Mouse (Mus musculus): ENCODE results near the gene Sumo3. TPM values are rescaled to one million over a fixed set of nuclear protein-coding genes. Genes with fewer than 3 reads are reported as not detected.
A peak's percentile ranks its signal among the peaks of the same experiment; 100 is the strongest.

Sumo3 gene
- polyA plus RNA-seq, 1 experiment from 2014 or later, result 252 TPM

- ATAC-seq (ENCODE audit: low read depth), result no peak
- WGBS, result 63% methylated on average over 10 of the region's 10 CpGs
- Histone ChIP-seq H3K4me1 (replicated peaks) (peaks cover 26% of the 10 kb centered on the region), H3K9me3 (no peaks in the 10 kb centered on the region), H3K4me3 (no peak overlapping the region), H3K4me2 (no peak overlapping the region), H3K9ac (no peak overlapping the region), H3K27me3 (no peaks in the 10 kb centered on the region), H3K27ac (replicated peaks) (no peak overlapping the region), H3K36me3 (0 out of 2 replicates have a peak, but pooled peaks cover 3% of the 10 kb centered on the region)
Observed at GRCm38 (mm10) chr10:77580027-77580920, 25.6 kb upstream of the Sumo3 start.

GRCm38 (mm10) chr10:77581023-77581407, 24.9 kb upstream of the Sumo3 start:
- Histone ChIP-seq H3K27ac (replicated peaks) (peak overlapping the region; percentile 91), H3K4me2 (peak overlapping the region; percentile 93), H3K36me3 (peaks cover 6% of the 10 kb centered on the region; the same call in 1 of the 2 replicates), H3K4me1 (replicated peaks) (peaks cover 28% of the 10 kb centered on the region), H3K27me3 (no peaks in the 10 kb centered on the region), H3K9ac (peak overlapping the region; percentile 93), H3K9me3 (no peaks in the 10 kb centered on the region), H3K4me3 (peak overlapping the region; percentile 93)
- peak; percentile 52 for ATAC-seq (ENCODE audit: low read depth)
- WGBS, result 11% methylated on average over 8 of the region's 8 CpGs

GRCm38 (mm10) chr10:77581408-77582284, 24.3 kb upstream of the Sumo3 start, which contains the start of gene Pttg1ip:
Pttg1ip (plus strand) TSS chr10:77581720.
- Histone ChIP-seq H3K27me3 (no peaks in the 10 kb centered on the region), H3K27ac (replicated peaks) (peak within 1 kb of the TSS; percentile 91), H3K4me1 (replicated peaks) (peaks cover 33% of the 10 kb centered on the region), H3K9me3 (no peaks in the 10 kb centered on the region), H3K9ac (peak within 1 kb of the TSS; percentile 93), H3K4me2 (peak within 1 kb of the TSS; percentile 93), H3K36me3 (peaks cover 6% of the 10 kb centered on the region; the same call in 1 of the 2 replicates), H3K4me3 (peak within 1 kb of the TSS; percentile 93)
- WGBS, result under 1% methylated on average over 64 of the region's 64 CpGs
- ATAC-seq (ENCODE audit: low read depth), result peak; percentile 97

GRCm38 (mm10) chr10:77582285-77582618, 23.6 kb upstream of the Sumo3 start:
- peak overlapping the region; percentile 89 for H3K27ac ChIP-seq (replicated peaks)
- no peaks in the 10 kb centered on the region for H3K27me3 ChIP-seq
- ATAC-seq (ENCODE audit: low read depth), result 0 out of 2 replicates have a peak, but pooled peaks have one; percentile 3

GRCm38 (mm10) chr10:77583795-77584422, 22.0 kb upstream of the Sumo3 start:
- WGBS, result 81% methylated on average over 10 of the region's 10 CpGs
- Histone ChIP-seq H3K4me2 (no peak overlapping the region), H3K4me3 (0 out of 2 replicates have a peak overlapping the region, but pooled peaks have one; percentile 93), H3K27ac (replicated peaks) (no peak overlapping the region), H3K36me3 (peaks cover 22% of the 10 kb centered on the region), H3K9ac (peak overlapping the region; percentile 52; the same call in 1 of the 2 replicates), H3K9me3 (no peaks in the 10 kb centered on the region), H3K27me3 (no peaks in the 10 kb centered on the region), H3K4me1 (replicated peaks) (peaks cover 55% of the 10 kb centered on the region)
- ATAC-seq (ENCODE audit: low read depth), result no peak

More at GRCm38 (mm10) chr10:77582285-77582618, 23.6 kb upstream of the Sumo3 start:
- H3K4me3 ChIP-seq, result peak overlapping the region; percentile 93
- H3K9me3 ChIP-seq, result no peaks in the 10 kb centered on the region
- 17% methylated on average over 8 of the region's 8 CpGs for WGBS
- peaks cover 6% of the 10 kb centered on the region; the same call in 1 of the 2 replicates for H3K36me3 ChIP-seq
- H3K9ac ChIP-seq, result peak overlapping the region; percentile 93
- H3K4me1 ChIP-seq (replicated peaks), result peaks cover 39% of the 10 kb centered on the region
- H3K4me2 ChIP-seq, result peak overlapping the region; percentile 93

GRCm38 (mm10) chr10:77586637-77587036, 19.3 kb upstream of the Sumo3 start:
- no peak overlapping the region for H3K9ac ChIP-seq
- peaks cover 43% of the 10 kb centered on the region for H3K36me3 ChIP-seq
- no peak overlapping the region for H3K4me2 ChIP-seq
- H3K4me1 ChIP-seq (replicated peaks), result peaks cover 65% of the 10 kb centered on the region
- no peak overlapping the region for H3K4me3 ChIP-seq
- no peak for ATAC-seq (ENCODE audit: low read depth)
- H3K27me3 ChIP-seq, result no peaks in the 10 kb centered on the region
- WGBS, result 94% methylated on average over 3 of the region's 3 CpGs
- H3K27ac ChIP-seq (replicated peaks), result no peak overlapping the region
- no peaks in the 10 kb centered on the region for H3K9me3 ChIP-seq

GRCm38 (mm10) chr10:77587091-77587775, 18.7 kb upstream of the Sumo3 start:
- Histone ChIP-seq H3K9me3 (no peaks in the 10 kb centered on the region), H3K4me3 (no peak overlapping the region), H3K9ac (peak overlapping the region; percentile 22; the same call in 1 of the 2 replicates), H3K4me2 (no peak overlapping the region), H3K4me1 (replicated peaks) (peaks cover 62% of the 10 kb centered on the region), H3K27me3 (no peaks in the 10 kb centered on the region), H3K36me3 (peaks cover 47% of the 10 kb centered on the region), H3K27ac (replicated peaks) (no peak overlapping the region)
- WGBS, result 97% methylated on average over 6 of the region's 6 CpGs
- ATAC-seq (ENCODE audit: low read depth), result no peak

- Histone ChIP-seq H3K4me1 (replicated peaks) (peaks cover 54% of the 10 kb centered on the region), H3K9ac (no peak overlapping the region), H3K36me3 (peaks cover 52% of the 10 kb centered on the region), H3K4me3 (no peak overlapping the region), H3K9me3 (no peaks in the 10 kb centered on the region), H3K27ac (replicated peaks) (no peak overlapping the region), H3K27me3 (no peaks in the 10 kb centered on the region), H3K4me2 (no peak overlapping the region)
- no peak for ATAC-seq (ENCODE audit: low read depth)
- WGBS, result 84% methylated on average over 2 of the region's 2 CpGs
Observed at GRCm38 (mm10) chr10:77588036-77588435, 17.9 kb upstream of the Sumo3 start.

- Histone ChIP-seq H3K9ac (0 out of 2 replicates have a peak overlapping the region, but pooled peaks have one; percentile 31), H3K27me3 (no peaks in the 10 kb centered on the region), H3K4me2 (no peak overlapping the region), H3K4me3 (no peak overlapping the region), H3K4me1 (replicated peaks) (peaks cover 43% of the 10 kb centered on the region), H3K9me3 (no peaks in the 10 kb centered on the region), H3K36me3 (peaks cover 60% of the 10 kb centered on the region), H3K27ac (replicated peaks) (peak overlapping the region; percentile 76)
- 70% methylated on average over 7 of the region's 7 CpGs for WGBS
- ATAC-seq (ENCODE audit: low read depth), result peak; percentile 16; the same call in 1 of the 2 replicates
Observed at GRCm38 (mm10) chr10:77589117-77589516, 16.8 kb upstream of the Sumo3 start.

- Histone ChIP-seq H3K4me1 (replicated peaks) (peaks cover 43% of the 10 kb centered on the region), H3K4me3 (no peak overlapping the region), H3K36me3 (peaks cover 66% of the 10 kb centered on the region), H3K9ac (0 out of 2 replicates have a peak overlapping the region, but pooled peaks have one; percentile 31), H3K9me3 (no peaks in the 10 kb centered on the region), H3K27me3 (no peaks in the 10 kb centered on the region), H3K27ac (replicated peaks) (peak overlapping the region; percentile 76; the same call in 1 of the 2 replicates), H3K4me2 (no peak overlapping the region)
- 64% methylated on average over 8 of the region's 8 CpGs for WGBS
- 0 out of 2 replicates have a peak, but pooled peaks have one; percentile 20 for ATAC-seq (ENCODE audit: low read depth)
Observed at GRCm38 (mm10) chr10:77589749-77590148, 16.1 kb upstream of the Sumo3 start.

- no peak for ATAC-seq (ENCODE audit: low read depth)
- Histone ChIP-seq H3K4me2 (no peak overlapping the region), H3K27me3 (no peaks in the 10 kb centered on the region), H3K4me3 (no peak overlapping the region), H3K9ac (no peak overlapping the region), H3K4me1 (replicated peaks) (peaks cover 43% of the 10 kb centered on the region), H3K36me3 (peaks cover 74% of the 10 kb centered on the region), H3K27ac (replicated peaks) (no peak overlapping the region), H3K9me3 (no peaks in the 10 kb centered on the region)
- WGBS, result 45% methylated on average over 6 of the region's 6 CpGs
Observed at GRCm38 (mm10) chr10:77590812-77591211, 15.1 kb upstream of the Sumo3 start.
